Mouse (Mus musculus) liver, embryonic 14 days (tissue): ENCODE results near the gene Alg13. TPM values are rescaled to one million over a fixed set of nuclear protein-coding genes. Genes with fewer than 3 reads are reported as not detected.

ENCODE experiments used
- polyA plus RNA-seq: library from polyadenylated mRNA; depleted of rRNA; stranded (reverse); fragments of >200 nt; gene quantifications from 2 replicates; pipeline ENCODE4 v1.2.3, GENCODE M21; 2012; rRNA removed

Alg13 gene
- polyA plus RNA-seq: 6.5 and 7.4 TPM in 2 replicates

GRCm38 (mm10) chrX:144317548-144318163 is at the start of gene Alg13:
Gene Alg13 (plus strand): TSS chrX:144317804.

Other genes starting within 250 kb of the Alg13 start
- 0.06 and 0.07 TPM in 2 replicates for gene A730046J19Rik, start 164.1 kb upstream of the Alg13 start, polyA plus RNA-seq
- gene Trpc5os, start 138.8 kb downstream of the Alg13 start, polyA plus RNA-seq: 0.01 and 0.03 TPM in 2 replicates